Mouse (Mus musculus) bone marrow macrophage, adult 2 months (primary cell): ENCODE measurements around the gene Rnf11.

ENCODE experiments used
- CTCF ChIP-seq: IDR thresholded peaks from 2 replicates; pipeline ENCODE4 v1.5.1; 2012; ENCODE audit warnings: low read depth, mild to moderate bottlenecking, low read length, moderate library complexity
- POLR2A ChIP-seq: IDR thresholded peaks from 2 replicates; pipeline ENCODE4 v1.6.1; 2012; ENCODE audit warnings: mild to moderate bottlenecking, low read depth, low read length, borderline replicate concordance

- TF ChIP-seq CTCF (no peak), POLR2A (no peak)
Observed at GRCm38 (mm10) chr4:109434256-109434655, 50.3 kb downstream of the Rnf11 start.
